Mouse (Mus musculus) ES-Bruce4 (cell line): ENCODE data around the gene Pwp2.

Experiments used
- CTCF ChIP-seq: IDR thresholded peaks from one replicate; pipeline ENCODE4 v1.8.1; 2011; ENCODE audit warnings: low read depth, low read length
- POLR2A ChIP-seq: IDR thresholded peaks from one replicate; pipeline ENCODE4 v1.8.1; 2011; ENCODE audit warnings: low read length; ENCODE audit not compliant: insufficient read depth

GRCm38 (mm10) chr10:78158041-78158440 is 26.9 kb downstream of the Pwp2 start:
- TF ChIP-seq CTCF (no peak), POLR2A (no peak)
